Mouse (Mus musculus) kidney, adult 10 weeks (tissue): ENCODE results near the gene Itih3. TPM values are rescaled to one million over a fixed set of nuclear protein-coding genes. Genes with fewer than 3 reads are reported as not detected.

Source experiments
- polyA plus RNA-seq: library from polyadenylated mRNA; stranded (reverse); fragments of 350-450 nt; fragmentation: Illumina TruSeq; extraction: RNeasy Lipid Tissue Mini Kit (QIAGEN cat#74804); gene quantifications from one replicate; pipeline ENCODE4 v1.2.3, GENCODE M21; 2014; ENCODE audit warnings: low read depth, low replicate concordance

Itih3 gene
- polyA plus RNA-seq, result 0.53 TPM

GRCm38 (mm10) chr14:30923375-30924105 lies at the start of gene Itih3:
Itih3 (minus strand) TSS chr14:30923760.

GRCm38 (mm10) chr14:30951154-30951825 lies 27.7 kb upstream of the Itih3 start, which contains the start of gene Nek4:
Nek4 (plus strand) TSS chr14:30951377.

GRCm38 (mm10) chr14:30943038-30943437 lies 19.5 kb upstream of the Itih3 start, which contains the start of gene Itih1:
Itih1 (minus strand) TSS chr14:30943289.

GRCm38 (mm10) chr14:30886204-30886603 lies 37.4 kb downstream of the Itih3 start, which contains the start of gene Itih4:
Itih4 (plus strand) TSS chr14:30886476.

GRCm38 (mm10) chr14:30878958-30879571 lies 44.5 kb downstream of the Itih3 start, which contains the start of gene Mustn1:
Mustn1 (plus strand) TSS chr14:30879200.

Other genes starting within 250 kb of the Itih3 start
- 13.5 TPM for gene Sfmbt1, start 208.9 kb downstream of the Itih3 start, polyA plus RNA-seq
- 2.3 TPM for gene Tmem110, start 98.2 kb downstream of the Itih3 start, polyA plus RNA-seq
- 1.3 TPM for gene Mustn1, start 44.6 kb downstream of the Itih3 start, polyA plus RNA-seq
- gene Itih4, start 37.3 kb downstream of the Itih3 start, polyA plus RNA-seq, result not detected
- 0.12 TPM for gene Itih1, start 19.5 kb upstream of the Itih3 start, polyA plus RNA-seq
- 20.6 TPM for gene Nek4, start 27.6 kb upstream of the Itih3 start, polyA plus RNA-seq
- 76.0 TPM for gene Glt8d1, start 77.6 kb upstream of the Itih3 start, polyA plus RNA-seq
- gene Spcs1, start 77.9 kb upstream of the Itih3 start, polyA plus RNA-seq, result 429 TPM
- 62.8 TPM for gene Pbrm1, start 95.4 kb upstream of the Itih3 start, polyA plus RNA-seq
- 90.1 TPM for gene Gnl3, start 95.4 kb upstream of the Itih3 start, polyA plus RNA-seq
- 24.4 TPM for gene Smim4, start 205.2 kb upstream of the Itih3 start, polyA plus RNA-seq
- gene Nt5dc2, start 207.3 kb upstream of the Itih3 start, polyA plus RNA-seq, result 1.1 TPM
- 0.97 TPM for gene Stab1, start 244.9 kb upstream of the Itih3 start, polyA plus RNA-seq